Mouse (Mus musculus) myocyte (in vitro differentiated cells): ENCODE results near the gene Clec2d.

Source experiments
- MYOD1 ChIP-seq, 3 experiments: IDR thresholded peaks; one replicate each; pipeline ENCODE4 v1.6.1; 2011; ENCODE audit warnings: control low read depth in 2 of 3, low read depth in 2 of 3, mild to moderate bottlenecking in 2 of 3, moderate library complexity in 1 of 3; ENCODE audit not compliant: insufficient read length in 2 of 3, control insufficient read depth in 1 of 3
- POLR2A ChIP-seq: IDR thresholded peaks from one replicate; pipeline ENCODE4 v1.6.1; 2011; ENCODE audit warnings: low read depth, mild to moderate bottlenecking, control low read depth, moderate library complexity; ENCODE audit not compliant: insufficient read length
- REST ChIP-seq: IDR thresholded peaks from one replicate; pipeline ENCODE4 v1.6.1; 2011; ENCODE audit warnings: mild to moderate bottlenecking, control low read depth, moderate library complexity; ENCODE audit not compliant: insufficient read depth, insufficient read length
- SRF ChIP-seq: IDR thresholded peaks from one replicate; pipeline ENCODE4 v1.6.1; 2011; ENCODE audit warnings: low read depth; ENCODE audit not compliant: control insufficient read depth, insufficient read length
- USF1 ChIP-seq: IDR thresholded peaks from one replicate; pipeline ENCODE4 v1.6.1; 2011; ENCODE audit warnings: low read depth, mild to moderate bottlenecking, control low read depth, moderate library complexity

DNA sequence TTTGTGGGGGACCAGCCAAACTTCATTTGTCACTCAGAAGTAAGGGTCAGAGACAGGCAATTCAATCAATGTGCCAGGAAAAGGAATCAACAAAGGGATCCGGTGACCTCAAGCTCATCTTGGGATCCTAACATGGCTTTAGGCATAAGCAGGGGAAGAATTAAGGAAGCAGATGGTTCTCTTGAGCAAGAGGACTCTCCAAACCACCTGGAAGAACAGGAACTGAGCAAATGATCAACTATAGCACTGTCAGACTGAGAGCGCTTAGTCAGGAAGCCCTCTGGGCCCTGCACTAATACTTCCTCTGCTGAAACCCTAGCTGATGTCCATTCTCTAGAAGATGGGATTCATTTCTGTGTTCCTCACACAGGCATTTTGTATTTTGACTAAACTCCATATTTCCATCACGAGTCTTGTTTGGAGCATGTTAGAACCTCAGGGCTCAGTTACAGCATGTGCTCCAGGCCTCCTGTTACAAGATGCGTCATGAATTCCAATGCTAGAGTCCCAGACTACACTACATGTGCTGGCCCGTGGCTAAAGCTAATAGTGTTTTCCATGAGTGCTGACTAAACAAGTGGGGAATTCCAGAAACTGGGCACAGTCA is 55.5 kb downstream of the Clec2d start:
- no peak for TF ChIP-seq POLR2A
- no peak for TF ChIP-seq REST
- no peak for TF ChIP-seq SRF
- no peak for TF ChIP-seq MYOD1 (IDR thresholded peaks at IDR 0.05; ENCODE audit: control insufficient read depth in 1 of 3, insufficient read length in 2 of 3, low read depth in 2 of 3)
- no peak for TF ChIP-seq USF1
